Mouse (Mus musculus): ENCODE measurements around the gene Cyp4f39.

DNA sequence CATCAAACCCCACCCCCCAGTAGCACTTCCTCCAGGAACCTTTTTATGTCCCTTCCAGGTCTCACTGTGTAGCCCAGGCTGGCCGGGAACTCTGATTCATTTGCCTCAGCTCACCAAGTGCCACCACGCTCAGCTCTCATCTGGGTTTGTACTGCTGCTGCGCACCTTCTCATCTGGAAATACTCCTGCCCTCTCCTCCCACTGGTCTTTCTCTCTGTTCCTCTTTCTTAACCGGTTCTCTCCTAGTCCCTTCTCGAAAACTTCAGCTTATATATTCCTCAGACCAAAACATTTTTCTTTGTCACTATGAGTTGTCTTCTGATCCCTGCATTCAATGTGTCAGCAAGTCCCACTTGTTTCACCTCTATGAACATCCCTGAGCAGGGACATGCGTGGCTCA lies 9.3 kb upstream of the Cyp4f39 start:
- no peak for TF ChIP-seq CTCF (IDR thresholded peaks at IDR 0.05; ENCODE audit: control insufficient read depth, insufficient read depth, low read length)
- TF ChIP-seq POLR2A (IDR thresholded peaks at IDR 0.05; ENCODE audit: borderline replicate concordance, control insufficient read depth, low read depth, low read length): no peak

Data from bone marrow, adult 2 months (tissue).